Mouse (Mus musculus) embryo, embryonic 9.5 days (tissue): ENCODE results near the gene Ankrd34b.
A peak's percentile ranks its signal among the peaks of the same experiment; 100 is the strongest.

ENCODE experiments used
- DNase-seq: peaks from one replicate; pipeline ENCODE4 v3.0.0-alpha.2; 2017; ENCODE audit errors: extremely low spot score

Gene Ankrd34b

DNA sequence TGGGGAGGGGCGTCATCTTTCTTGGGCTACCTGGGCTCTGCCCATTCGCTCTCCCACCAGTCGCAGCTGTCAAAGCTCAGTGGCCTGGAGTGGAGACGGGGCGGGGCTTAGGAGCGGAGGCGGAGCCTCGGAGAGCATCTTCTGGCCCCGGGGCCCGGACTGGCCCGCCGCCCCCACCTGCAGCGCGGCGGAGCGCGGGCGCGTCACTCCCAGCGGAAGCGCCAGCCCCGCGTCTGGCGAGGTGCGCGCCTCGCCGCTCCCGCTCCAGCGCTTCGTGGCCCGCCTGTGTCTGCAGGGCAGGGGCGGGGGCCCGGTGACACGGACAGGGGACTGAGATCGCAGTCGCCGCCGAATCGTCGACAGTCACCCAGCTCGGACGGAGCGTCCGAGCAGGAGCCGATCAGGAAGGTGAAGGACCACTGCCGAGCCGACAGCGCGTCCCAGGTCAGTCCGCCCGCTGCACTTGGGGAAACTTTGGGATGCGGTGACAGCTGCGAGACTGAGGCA is at the start of gene Ankrd34b:
TSS of gene Ankrd34b (plus strand) at position 139 of the 507 bp plus-strand sequence.
- peak; percentile 75 for DNase-seq

DNA sequence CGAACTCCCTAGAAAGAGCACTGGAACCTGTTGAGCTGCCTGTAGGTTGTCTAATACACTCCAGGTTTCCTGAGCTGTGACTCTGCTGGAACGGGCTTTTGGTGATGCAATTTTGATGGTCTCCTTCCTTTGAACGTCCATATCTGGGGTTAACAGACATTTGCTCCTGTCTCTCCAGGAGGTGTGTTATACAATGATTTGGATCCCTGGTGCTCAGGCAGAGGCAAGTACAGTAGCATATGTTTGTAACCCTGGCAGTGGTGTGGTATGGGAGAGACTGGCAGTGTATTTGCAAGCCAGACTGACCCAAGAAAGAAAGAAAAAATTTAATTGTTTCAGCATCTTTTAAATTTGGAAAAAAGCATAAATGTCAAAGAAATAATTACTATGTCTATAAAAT is 38.3 kb upstream of the Ankrd34b start:
- DNase-seq, result no peak

DNA sequence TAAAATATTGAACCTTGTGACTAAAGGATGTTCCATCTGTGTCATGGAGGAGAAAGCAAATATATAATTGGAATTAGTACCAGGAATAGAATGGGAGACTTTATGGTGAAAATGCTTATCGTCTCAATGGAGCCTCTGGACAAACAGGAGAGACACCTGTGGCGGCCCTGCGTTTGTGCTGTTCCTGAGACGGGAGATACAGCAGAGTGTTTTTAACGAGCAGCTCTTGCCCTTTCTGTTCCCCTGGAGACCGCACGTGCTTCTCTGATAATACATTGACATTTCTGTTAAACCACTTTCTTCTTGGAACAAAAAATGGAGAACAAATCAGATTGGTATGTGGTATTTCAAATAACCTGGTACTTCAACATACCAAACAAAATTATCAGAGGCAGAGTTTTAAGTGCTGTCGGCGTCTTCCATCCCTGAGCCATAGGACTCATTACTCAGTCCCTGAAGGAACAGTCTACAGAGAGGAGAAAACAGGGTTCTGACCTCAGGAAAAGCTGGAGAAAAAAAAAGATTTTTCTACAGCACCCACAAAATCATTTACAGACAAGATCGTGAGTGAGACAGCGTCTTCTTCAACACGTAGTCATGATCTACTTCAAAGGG is 32.5 kb upstream of the Ankrd34b start:
- DNase-seq, result no peak

DNA sequence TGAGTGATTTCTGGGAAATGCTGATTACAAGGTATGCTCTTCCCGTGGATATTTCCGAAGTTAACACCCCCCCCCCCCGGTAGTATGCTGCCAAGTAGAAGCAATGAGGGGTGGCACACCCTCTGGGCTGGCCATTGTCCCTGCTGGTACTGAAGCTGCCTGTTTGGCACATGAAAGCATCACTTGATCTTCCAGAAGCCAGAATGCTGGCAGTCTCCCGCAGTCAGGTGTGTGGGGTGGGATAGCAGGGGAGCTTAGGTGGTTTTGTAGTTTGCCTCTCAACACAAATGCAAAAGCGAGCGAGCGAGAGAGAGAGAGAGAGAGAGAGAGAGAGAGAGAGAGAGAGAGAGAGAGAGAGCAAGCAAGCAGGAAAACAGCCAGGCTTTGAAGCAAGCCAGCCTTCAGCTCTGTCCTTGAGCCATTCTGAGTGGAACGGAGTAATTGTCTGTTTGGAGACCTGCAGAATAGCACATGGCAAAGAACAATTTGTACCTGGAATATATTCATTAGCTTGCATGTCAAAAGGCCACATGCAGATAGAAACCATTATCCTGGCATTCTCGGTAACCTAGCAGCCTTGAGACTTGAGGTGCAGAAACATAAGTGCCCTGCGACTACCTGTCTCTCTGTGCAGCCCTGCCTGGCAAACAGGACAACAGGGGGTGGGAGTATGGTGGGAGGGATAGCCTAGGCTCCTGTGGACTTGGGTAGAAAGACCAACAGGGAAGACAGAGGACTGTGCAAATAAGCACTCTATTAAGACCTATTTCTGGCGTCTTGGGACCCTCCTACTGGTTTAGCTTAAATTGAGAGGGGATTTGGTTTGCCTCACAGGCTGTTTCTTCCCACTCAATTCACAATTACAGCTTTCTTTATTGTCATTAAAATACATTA is 27.0 kb upstream of the Ankrd34b start:
- DNase-seq, result no peak

DNA sequence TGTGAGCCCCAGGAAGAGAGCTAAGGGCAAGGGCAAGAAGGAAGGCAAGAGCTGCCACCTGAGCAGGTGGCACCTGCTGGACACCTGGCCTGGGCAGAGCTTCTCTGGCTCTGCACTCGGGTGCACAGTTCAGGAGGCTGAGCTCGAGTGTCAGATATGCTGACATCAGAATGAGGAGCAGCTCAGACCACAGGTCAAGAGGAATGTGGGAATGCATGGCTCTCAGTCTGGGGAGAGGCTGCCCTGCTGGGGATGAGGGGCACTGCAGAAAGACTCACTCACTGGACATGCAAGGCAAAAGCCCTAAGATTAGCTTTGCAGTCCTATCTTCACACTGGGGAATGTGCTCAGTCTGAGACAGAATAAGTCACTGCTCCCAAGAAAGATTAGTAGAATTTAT is 23.6 kb upstream of the Ankrd34b start:
- no peak for DNase-seq

DNA sequence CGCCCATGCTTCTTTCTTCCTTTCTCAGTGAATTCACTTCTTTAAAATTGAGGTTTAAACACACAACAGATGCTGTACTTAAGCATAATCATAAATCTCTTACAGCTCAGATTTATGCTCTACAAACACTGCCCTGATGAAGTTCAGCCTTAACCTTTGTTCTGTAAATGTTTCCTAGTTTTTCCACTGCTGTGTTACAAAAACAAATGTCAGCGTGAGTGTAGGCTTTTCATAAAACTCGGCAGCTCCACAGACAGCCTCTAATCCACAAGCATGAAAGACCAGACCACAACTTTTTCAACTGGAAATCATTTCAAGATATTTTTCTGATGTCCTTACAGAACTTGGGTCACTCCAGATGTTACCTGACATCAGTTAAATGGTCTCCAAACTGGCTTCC is 22.2 kb upstream of the Ankrd34b start:
- DNase-seq, result no peak

DNA sequence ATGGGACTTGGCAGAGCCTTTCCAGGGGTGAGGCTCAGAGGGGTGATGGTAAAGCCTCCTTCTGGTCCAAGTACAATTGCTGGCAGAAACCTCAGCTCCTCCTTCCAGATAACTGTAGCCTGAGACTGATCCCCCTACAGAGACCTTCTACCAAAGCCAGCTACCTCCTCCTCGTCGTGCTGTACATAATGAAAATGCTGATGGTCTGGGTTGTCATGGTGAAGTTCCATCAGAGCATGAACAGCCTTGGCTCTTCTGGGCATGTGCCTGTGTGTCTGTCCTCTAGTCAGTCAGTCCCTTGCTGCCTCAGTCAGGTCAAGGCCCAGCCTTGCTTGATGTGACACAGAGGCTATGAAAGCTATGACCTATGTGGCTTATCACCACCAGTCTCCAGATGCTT is 15.2 kb upstream of the Ankrd34b start:
- no peak for DNase-seq

DNA sequence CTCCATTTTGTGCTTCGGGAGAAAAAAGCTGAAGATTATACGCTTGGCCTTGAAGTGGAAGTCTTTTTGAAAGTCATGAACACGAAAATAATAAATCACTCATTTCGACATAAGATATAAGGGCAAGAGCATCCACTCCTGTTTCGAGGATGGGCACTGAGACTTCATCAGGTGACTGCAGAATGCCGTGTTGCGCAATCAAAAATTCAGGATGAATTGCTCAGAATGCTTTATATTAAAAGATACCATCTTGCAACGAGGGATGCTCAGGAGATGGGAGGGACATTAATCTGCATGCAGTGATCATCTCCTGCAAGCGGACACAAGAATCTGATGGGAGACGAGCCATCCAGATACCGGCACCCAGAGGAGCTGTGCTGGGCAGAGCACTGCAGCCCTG is 6.1 kb upstream of the Ankrd34b start:
- DNase-seq, result no peak

DNA sequence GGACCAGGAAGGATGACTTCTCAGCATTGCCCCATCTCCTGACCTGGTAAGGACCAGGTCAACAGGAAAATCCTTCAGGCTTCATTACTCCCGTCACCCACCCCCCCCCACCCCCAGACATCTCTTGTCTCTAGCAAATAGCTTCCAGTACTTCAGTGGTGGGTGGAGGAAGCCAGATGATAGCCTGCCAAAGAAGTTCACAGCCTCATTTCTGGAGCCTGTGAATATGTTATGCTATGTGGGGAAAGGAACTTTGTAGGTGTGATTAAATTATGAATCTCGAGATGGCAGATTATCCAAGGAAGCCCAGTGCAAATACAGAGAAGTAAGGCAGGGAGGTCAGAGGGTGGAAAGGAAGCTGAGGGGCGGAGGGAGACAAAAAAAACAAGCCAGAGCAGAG is 2.0 kb upstream of the Ankrd34b start:
- DNase-seq, result no peak

DNA sequence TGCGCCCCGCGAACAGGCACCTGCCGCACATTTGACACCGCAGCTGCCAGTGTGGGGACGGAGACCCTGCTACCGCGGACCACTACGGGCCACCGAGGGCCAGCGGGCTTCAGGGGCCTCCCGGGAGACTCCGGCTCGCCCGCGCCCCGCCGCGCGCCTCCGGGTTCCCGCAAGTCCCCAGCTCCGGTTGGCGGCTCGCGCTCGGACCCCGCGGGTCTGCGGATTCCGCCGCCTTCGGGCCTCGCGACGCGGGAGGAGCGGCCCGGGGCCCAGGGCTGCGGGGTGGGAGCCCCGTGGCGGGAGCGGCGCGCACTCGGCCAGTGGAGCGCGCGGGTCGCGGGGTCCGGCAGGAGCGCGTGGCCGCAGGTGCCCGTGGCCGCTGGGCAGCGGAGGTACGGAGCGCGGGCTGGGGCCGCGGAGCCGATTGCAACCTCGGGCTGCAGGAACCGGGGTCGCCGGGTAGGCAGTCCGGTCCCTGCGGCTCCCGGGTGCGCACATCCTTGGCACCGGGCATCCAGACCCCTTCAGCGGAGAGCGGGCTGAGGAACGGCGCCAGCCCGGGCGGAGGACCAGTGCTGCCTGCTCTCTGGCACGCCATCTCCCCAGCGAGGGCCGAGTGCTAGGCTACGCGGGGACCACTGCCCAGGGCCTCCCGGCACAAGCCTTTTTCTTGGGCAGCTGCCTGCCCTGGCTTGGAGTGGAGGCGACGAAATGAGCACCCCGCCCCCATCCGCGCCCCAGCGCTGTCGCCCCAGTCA is 777 bp downstream of the Ankrd34b start:
- DNase-seq, result peak; percentile 42

DNA sequence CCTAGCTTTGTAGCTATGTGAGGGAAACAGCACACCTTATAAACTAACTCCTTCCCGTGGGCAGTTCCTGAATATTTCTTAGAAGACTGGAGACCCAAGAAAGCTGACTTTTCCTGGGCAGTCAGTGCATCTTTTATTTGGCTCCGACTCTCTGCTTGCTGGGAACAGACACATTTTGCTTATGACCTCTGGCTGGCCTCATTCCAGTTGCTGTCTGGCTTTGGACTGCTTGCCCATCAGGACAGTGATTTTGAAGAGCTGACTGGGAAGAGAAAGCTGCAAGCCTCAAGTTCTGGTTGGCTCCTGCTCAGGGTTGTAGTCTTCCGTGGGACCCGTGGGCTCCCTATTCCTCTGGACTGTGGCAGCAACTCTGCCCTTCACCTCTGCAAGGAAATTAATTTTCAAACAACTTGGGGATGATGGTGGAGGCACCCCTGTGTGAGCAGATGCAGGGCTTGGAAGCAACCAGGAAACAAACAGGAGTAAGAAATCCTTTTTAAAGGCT is 1.7 kb downstream of the Ankrd34b start:
- no peak for DNase-seq

DNA sequence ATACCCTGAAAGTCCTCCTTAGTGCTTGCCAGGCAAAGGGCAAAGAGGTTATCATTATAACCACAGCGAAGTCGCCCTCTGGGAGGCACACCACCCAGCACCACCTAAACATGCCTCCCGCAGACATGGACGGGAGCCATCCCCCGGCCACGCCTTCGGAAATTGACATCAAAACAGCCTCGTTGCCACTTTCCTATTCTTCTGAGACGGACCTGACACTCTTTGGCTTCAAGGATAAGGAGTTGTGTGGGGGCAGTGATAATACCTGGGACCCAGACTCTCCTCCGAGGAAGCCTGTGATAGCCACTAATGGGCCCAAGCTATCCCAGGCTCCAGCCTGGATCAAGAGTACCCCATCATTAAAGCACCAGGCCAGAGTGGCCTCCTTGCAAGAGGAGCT is 13.0 kb downstream of the Ankrd34b start:
- DNase-seq, result no peak

DNA sequence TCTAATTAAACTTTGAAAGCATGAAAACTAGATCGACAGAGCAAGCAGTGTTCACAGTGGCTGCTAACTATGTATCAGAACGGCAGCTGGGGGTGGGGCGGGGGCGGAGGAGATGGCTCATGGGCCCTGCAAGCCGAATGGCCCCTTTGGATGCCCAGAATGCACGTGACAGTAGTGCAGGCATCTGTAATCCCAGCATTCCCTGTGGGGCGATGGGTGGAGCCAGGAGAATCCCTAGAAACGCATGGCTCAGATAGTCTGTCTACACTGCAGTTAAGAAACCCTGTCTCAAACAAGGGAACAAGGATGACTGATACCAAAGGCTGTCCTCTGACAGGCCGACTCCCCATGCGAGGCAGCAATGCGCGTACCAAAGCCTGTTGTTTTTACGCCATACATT is 14.6 kb downstream of the Ankrd34b start:
- no peak for DNase-seq

DNA sequence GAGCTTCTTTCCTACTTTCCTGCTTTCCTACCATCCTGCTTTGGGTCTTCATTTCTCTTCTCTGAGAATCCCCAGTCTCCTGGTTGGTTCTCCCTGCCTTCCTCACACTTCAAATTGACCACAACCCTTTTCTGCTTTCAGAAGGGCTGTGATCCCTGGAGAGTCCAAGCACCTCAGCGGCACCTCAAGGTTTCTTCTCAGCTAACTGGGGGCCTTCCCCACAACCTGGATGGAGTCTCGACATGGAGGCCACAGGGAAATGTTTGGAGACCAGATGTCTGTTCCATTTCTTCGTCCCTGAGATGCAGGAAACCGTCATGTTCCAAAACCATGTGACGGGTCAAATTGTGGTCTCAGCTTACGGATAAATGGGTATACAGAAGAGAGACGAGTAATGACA is 21.2 kb downstream of the Ankrd34b start:
- DNase-seq, result no peak

DNA sequence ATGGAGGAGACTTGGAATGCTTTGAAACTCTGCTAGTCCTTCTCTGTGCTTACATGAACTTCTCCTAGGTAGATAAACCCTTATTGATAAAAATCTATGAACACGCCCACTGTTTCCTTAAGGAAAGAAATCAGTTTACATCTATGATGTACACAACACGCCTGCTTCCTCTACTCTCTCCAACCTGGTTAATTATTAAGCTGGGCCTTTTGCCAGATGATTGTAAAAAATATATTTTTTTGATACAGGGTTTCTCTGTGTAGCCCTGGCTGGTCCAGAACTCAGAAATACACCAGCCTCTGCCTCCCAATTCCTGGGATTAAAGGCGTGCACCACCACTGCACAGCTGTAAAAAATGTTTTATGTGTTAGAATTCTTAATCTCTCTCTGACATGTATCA is 39.0 kb downstream of the Ankrd34b start:
- no peak for DNase-seq

DNA sequence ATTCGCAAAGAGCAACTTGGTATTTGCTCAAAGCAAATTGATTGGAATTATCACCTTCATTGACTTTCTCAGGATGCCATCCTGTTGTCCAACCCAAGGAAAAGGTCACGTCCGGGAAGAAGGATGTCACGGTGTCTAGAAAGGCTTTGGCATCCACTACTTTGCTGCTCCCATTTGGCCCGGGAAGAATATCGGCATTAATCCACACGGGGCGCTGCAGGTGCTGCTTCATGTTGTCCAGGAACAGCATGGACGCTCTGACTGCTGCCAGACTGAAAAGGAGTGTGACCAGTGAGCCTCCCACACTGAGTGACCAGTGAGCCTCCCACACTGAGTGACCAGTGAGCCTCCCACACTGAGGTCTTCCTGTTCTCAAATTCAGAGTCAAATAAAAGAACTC is 42.2 kb downstream of the Ankrd34b start:
- no peak for DNase-seq

DNA sequence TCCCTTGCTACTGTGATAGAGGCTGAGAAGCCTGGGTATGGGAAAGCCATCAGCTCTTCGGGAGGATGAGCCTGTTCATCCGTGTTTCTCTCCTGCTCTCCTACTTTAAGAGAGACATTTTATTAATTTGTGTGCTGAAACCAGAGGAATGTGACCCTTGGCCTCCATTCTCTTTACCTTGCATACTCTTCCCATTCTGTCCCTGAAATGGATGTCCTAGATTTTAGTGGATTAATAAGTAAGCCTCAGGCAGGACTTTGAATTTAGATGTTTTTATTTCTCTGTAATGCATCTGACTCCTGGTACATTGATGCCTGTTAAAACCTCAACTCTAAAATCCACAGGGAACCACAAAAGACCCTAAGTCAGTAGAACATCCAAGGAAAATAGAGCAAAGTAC is 43.7 kb downstream of the Ankrd34b start:
- no peak for DNase-seq

DNA sequence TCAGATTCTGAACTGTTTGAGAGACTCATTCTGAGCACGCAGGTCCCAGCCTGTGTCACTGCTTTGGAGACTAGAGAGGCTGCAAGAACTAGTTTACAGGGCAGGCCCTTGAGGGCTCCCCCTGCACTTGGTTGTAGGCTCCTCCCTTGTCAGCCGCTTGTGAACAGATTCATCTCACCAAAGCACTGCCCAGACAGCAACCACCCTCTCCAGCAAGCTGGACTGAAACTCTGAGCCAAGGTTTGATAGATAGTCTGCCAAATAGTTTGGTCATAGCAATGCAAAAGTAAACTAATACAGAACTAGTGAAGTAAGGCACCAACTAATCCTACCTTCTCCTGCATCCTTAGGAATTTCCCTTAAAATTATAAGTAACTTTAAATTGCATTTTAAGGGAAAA is 44.5 kb downstream of the Ankrd34b start:
- DNase-seq, result no peak

DNA sequence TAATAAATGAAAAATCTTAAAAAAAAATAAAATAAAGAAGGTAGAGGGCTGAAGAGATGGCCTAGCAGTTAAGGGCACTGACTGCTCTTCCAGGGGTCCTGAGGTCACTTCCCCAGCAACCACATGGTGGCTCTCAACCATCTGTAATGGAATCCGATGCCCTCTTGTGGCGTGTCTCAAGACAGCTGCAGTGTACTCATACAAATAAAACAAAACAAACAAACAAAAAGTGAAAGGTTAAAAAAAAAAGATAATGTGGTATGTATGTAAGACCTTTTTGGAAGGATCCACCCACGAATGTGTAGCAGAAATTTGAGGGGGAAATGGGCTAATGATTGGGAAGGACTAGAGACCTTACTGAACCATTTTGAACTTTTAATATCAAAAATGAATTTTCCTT is 57.7 kb downstream of the Ankrd34b start:
- peak; percentile 64 for DNase-seq

DNA sequence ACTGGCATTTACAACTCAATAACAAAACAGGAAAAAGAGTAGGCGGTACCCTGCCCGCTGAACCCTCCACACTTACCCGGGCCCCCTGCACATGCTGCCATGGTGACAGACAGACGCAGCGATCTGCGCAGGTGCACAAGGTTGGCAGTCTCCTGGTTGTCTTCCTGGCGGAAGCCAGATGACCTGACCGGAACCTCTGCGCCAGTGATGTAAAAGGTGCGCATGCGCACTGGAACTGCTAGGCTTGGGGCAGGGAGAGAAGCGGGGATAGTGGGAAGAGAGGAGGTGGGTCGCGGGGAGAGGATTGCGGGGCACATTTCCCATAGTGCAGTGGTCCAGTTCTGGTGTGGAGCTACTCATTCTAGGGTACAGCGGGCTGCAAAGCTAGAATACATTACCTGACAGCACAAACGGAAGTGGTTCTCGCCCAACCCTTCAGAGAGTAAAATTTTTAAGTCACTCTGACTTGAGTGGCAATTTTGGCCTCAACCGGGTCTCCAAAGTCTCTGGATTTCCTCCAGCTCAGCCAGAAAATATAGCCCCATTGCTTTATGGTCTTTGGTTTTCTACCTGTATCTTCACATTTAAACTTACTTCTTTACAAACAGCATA is 58.3 kb downstream of the Ankrd34b start, which contains the start of gene Fam151b:
TSS of gene Fam151b (minus strand) at position 164 of the 612 bp plus-strand sequence.
- peak; percentile 91 for DNase-seq

DNA sequence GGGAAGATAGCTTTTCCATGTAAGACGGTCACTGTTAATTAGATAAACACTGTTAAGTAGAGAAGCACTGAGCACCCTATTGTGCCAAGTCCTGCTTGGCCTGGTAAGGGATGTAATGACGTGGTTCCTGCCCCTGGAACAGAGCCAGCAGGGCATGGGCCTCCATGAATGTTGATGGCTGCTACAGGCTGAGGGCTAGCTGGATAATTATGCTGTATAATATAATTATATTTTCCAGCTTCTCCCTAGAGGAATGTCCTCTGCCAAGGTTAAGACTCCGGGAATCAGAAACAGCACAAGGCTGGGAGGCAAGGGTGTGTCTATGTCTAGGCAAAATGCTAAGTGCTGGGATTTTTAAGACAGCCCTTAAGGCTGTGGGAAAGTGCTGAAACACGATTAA is 65.1 kb downstream of the Ankrd34b start:
- no peak for DNase-seq
